Mouse (Mus musculus): ENCODE measurements around the gene Hbb-bh2. TPM values are rescaled to one million over a fixed set of nuclear protein-coding genes. Genes with fewer than 3 reads are reported as not detected.
"Not testable (repeated sequence)": the region's sequence is repeated elsewhere in the genome, so short reads cannot be mapped to it uniquely, and the experiment has no call there.

The Hbb-bh2 gene
- polyA plus RNA-seq, 1 experiment from 2014 or later = not detected

- Histone ChIP-seq H3K9ac (replicated peaks) (no peak overlapping the region; the same call in 1 of the 2 replicates), H3K9me3 (ENCODE audit: low read length) (no peaks in the 10 kb centered on the region), H3K4me1 (ENCODE audit: insufficient read depth) (peaks cover 3% of the 10 kb centered on the region; the same call in 1 of the 2 replicates), H3K27me3 (ENCODE audit: insufficient read depth, low read length) (no peaks in the 10 kb centered on the region), H3K4me2 (ENCODE audit: low read depth, low read length) (peak overlapping the region; percentile 20), H3K27ac (ENCODE audit: low read depth) (peak overlapping the region; percentile 90), H3K36me3 (replicated peaks; ENCODE audit: insufficient read depth, low read length) (no peaks in the 10 kb centered on the region), H3K4me3 (ENCODE audit: low read depth, low read length) (no peak overlapping the region)
- no peak; the same call in 1 of the 2 replicates for TF ChIP-seq EP300 (IDR thresholded peaks at IDR 0.05; ENCODE audit: low read depth)
- no peak for TF ChIP-seq CTCF (IDR thresholded peaks at IDR 0.05; ENCODE audit: low read depth)
- ATAC-seq (peak; percentile 9), DNase-seq (no peak)
- 41% methylated on average over 1 of the region's 1 CpGs for WGBS (ENCODE audit: insufficient replicate concordance)
Observed at GRCm38 (mm10) chr7:103809801-103810155, 30.5 kb downstream of the Hbb-bh2 start.

GRCm38 (mm10) chr7:103808971-103809800 lies 31.1 kb downstream of the Hbb-bh2 start:
- TF ChIP-seq CTCF (IDR thresholded peaks at IDR 0.05; ENCODE audit: low read depth) (no peak), EP300 (IDR thresholded peaks at IDR 0.05; ENCODE audit: low read depth) (peak; percentile 97)
- DNase-seq = no peak
- peak; percentile 12; the same call in 1 of the 2 replicates for ATAC-seq
- Histone ChIP-seq H3K4me1 (ENCODE audit: insufficient read depth) (peaks cover 3% of the 10 kb centered on the region; the same call in 1 of the 2 replicates), H3K27me3 (ENCODE audit: insufficient read depth, low read length) (no peaks in the 10 kb centered on the region), H3K9me3 (ENCODE audit: low read length) (no peaks in the 10 kb centered on the region), H3K27ac (ENCODE audit: low read depth) (peak overlapping the region; percentile 90), H3K36me3 (replicated peaks; ENCODE audit: insufficient read depth, low read length) (no peaks in the 10 kb centered on the region), H3K4me3 (ENCODE audit: low read depth, low read length) (no peak overlapping the region), H3K4me2 (ENCODE audit: low read depth, low read length) (peak overlapping the region; percentile 20; the same call in 1 of the 2 replicates), H3K9ac (replicated peaks) (no peak overlapping the region; the same call in 1 of the 2 replicates)
- 31% methylated on average over 5 of the region's 5 CpGs for WGBS (ENCODE audit: insufficient replicate concordance)

- 57% methylated on average over 2 of the region's 2 CpGs for WGBS (ENCODE audit: insufficient replicate concordance)
- not testable (repeated sequence) for H3K27me3 ChIP-seq (ENCODE audit: insufficient read depth, low read length); H3K9ac ChIP-seq (replicated peaks); H3K4me2 ChIP-seq (ENCODE audit: low read depth, low read length); DNase-seq; H3K9me3 ChIP-seq (ENCODE audit: low read length); ATAC-seq; H3K36me3 ChIP-seq (replicated peaks; ENCODE audit: insufficient read depth, low read length); H3K4me3 ChIP-seq (ENCODE audit: low read depth, low read length); H3K4me1 ChIP-seq (ENCODE audit: insufficient read depth)
- H3K27ac ChIP-seq (ENCODE audit: low read depth) = peak overlapping the region; percentile 68
- TF ChIP-seq EP300 (IDR thresholded peaks at IDR 0.05; ENCODE audit: low read depth) = peak; percentile 64; the same call in 1 of the 2 replicates
Observed at GRCm38 (mm10) chr7:103808120-103808519, 32.2 kb downstream of the Hbb-bh2 start.

- TF ChIP-seq CTCF (IDR thresholded peaks at IDR 0.05; ENCODE audit: low read depth) (peak; percentile 83), EP300 (IDR thresholded peaks at IDR 0.05; ENCODE audit: low read depth) (peak; percentile 51)
- ATAC-seq = no peak
- Histone ChIP-seq H3K4me3 (ENCODE audit: low read depth, low read length) (no peak overlapping the region), H3K27me3 (ENCODE audit: insufficient read depth, low read length) (no peaks in the 10 kb centered on the region), H3K4me2 (ENCODE audit: low read depth, low read length) (peak overlapping the region; percentile 23; the same call in 1 of the 2 replicates), H3K36me3 (replicated peaks; ENCODE audit: insufficient read depth, low read length) (no peaks in the 10 kb centered on the region), H3K9ac (replicated peaks) (no peak overlapping the region), H3K4me1 (ENCODE audit: insufficient read depth) (peaks cover 3% of the 10 kb centered on the region; the same call in 1 of the 2 replicates), H3K9me3 (ENCODE audit: low read length) (no peaks in the 10 kb centered on the region), H3K27ac (ENCODE audit: low read depth) (no peak overlapping the region; the same call in 1 of the 2 replicates)
- DNase-seq = no peak
- WGBS (ENCODE audit: insufficient replicate concordance) = 46% methylated on average over 1 of the region's 1 CpGs
Observed at GRCm38 (mm10) chr7:103806856-103807255, 33.5 kb downstream of the Hbb-bh2 start.

- H3K4me1 ChIP-seq (ENCODE audit: insufficient read depth) = no peaks in the 10 kb centered on the region
- H3K36me3 ChIP-seq (replicated peaks; ENCODE audit: insufficient read depth, low read length) = no peaks in the 10 kb centered on the region
- no peak overlapping the region for H3K4me3 ChIP-seq (ENCODE audit: low read depth, low read length)
- H3K4me2 ChIP-seq (ENCODE audit: low read depth, low read length) = no peak overlapping the region
- 17% methylated on average over 4 of the region's 4 CpGs for WGBS (ENCODE audit: insufficient replicate concordance)
- H3K9me3 ChIP-seq (ENCODE audit: low read length) = no peaks in the 10 kb centered on the region
- no peaks in the 10 kb centered on the region for H3K27me3 ChIP-seq (ENCODE audit: insufficient read depth, low read length)
- DNase-seq = peak; percentile 41
- TF ChIP-seq EP300 (IDR thresholded peaks at IDR 0.05; ENCODE audit: low read depth) = peak; percentile 83
- peak; percentile 55 for TF ChIP-seq CTCF (IDR thresholded peaks at IDR 0.05; ENCODE audit: low read depth)
- ATAC-seq = peak; percentile 86
- no peak overlapping the region for H3K9ac ChIP-seq (replicated peaks)
- no peak overlapping the region for H3K27ac ChIP-seq (ENCODE audit: low read depth)
Observed at GRCm38 (mm10) chr7:103792669-103793388, 47.5 kb downstream of the Hbb-bh2 start.

GRCm38 (mm10) chr7:103791721-103792120 lies 48.6 kb downstream of the Hbb-bh2 start, which contains the start of gene Olfr67:
TSS of gene Olfr67 (minus strand) at chr7:103791821.
- 75% methylated on average over 3 of the region's 3 CpGs for WGBS (ENCODE audit: insufficient replicate concordance)
- Histone ChIP-seq H3K4me3 (ENCODE audit: low read depth, low read length) (no peak within 1 kb of the TSS), H3K4me2 (ENCODE audit: low read depth, low read length) (no peak within 1 kb of the TSS), H3K27ac (ENCODE audit: low read depth) (no peak within 1 kb of the TSS), H3K27me3 (ENCODE audit: insufficient read depth, low read length) (no peaks in the 10 kb centered on the region), H3K9me3 (ENCODE audit: low read length) (no peaks in the 10 kb centered on the region), H3K9ac (replicated peaks) (no peak within 1 kb of the TSS), H3K4me1 (ENCODE audit: insufficient read depth) (no peaks in the 10 kb centered on the region), H3K36me3 (replicated peaks; ENCODE audit: insufficient read depth, low read length) (no peaks in the 10 kb centered on the region)
- DNase-seq (no peak), ATAC-seq (no peak)
- TF ChIP-seq EP300 (IDR thresholded peaks at IDR 0.05; ENCODE audit: low read depth) (no peak), CTCF (IDR thresholded peaks at IDR 0.05; ENCODE audit: low read depth) (no peak)

Other genes with a start within 250 kb of the Hbb-bh2 start
- not detected in 2 replicates for gene Olfr619, start 239.9 kb downstream of the Hbb-bh2 start, polyA plus RNA-seq (2015; fragmentation: Nextera tagmentation; extraction: Ambion mirVana)
- not detected in 2 replicates for gene Olfr620, start 228.0 kb downstream of the Hbb-bh2 start, polyA plus RNA-seq (2015; fragmentation: Nextera tagmentation; extraction: Ambion mirVana)
- not detected in 2 replicates for gene Olfr622, start 197.8 kb downstream of the Hbb-bh2 start, polyA plus RNA-seq (2015; fragmentation: Nextera tagmentation; extraction: Ambion mirVana)
- not detected in 2 replicates for gene Olfr623, start 176.8 kb downstream of the Hbb-bh2 start, polyA plus RNA-seq (2015; fragmentation: Nextera tagmentation; extraction: Ambion mirVana)
- 0.01 TPM in 1 of 2 replicates, not detected in the other for gene Olfr624, start 169.3 kb downstream of the Hbb-bh2 start, polyA plus RNA-seq (2015; fragmentation: Nextera tagmentation; extraction: Ambion mirVana)
- not detected in 2 replicates for gene Olfr625-ps1, start 157.8 kb downstream of the Hbb-bh2 start, polyA plus RNA-seq (2015; fragmentation: Nextera tagmentation; extraction: Ambion mirVana)
- gene Olfr243, start 125.8 kb downstream of the Hbb-bh2 start, polyA plus RNA-seq (2015; fragmentation: Nextera tagmentation; extraction: Ambion mirVana) = not detected in 2 replicates
- not detected in 2 replicates for gene Olfr628, start 110.1 kb downstream of the Hbb-bh2 start, polyA plus RNA-seq (2015; fragmentation: Nextera tagmentation; extraction: Ambion mirVana)
- gene Olfr629, start 95.6 kb downstream of the Hbb-bh2 start, polyA plus RNA-seq (2015; fragmentation: Nextera tagmentation; extraction: Ambion mirVana) = 0.07 and 0.09 TPM in 2 replicates
- not detected in 2 replicates for gene Olfr630, start 83.2 kb downstream of the Hbb-bh2 start, polyA plus RNA-seq (2015; fragmentation: Nextera tagmentation; extraction: Ambion mirVana)
- gene Olfr69, start 68.9 kb downstream of the Hbb-bh2 start, polyA plus RNA-seq (2015; fragmentation: Nextera tagmentation; extraction: Ambion mirVana) = 0.04 TPM in 1 of 2 replicates, not detected in the other
- gene Olfr68, start 60.8 kb downstream of the Hbb-bh2 start, polyA plus RNA-seq (2015; fragmentation: Nextera tagmentation; extraction: Ambion mirVana) = not detected in 2 replicates
- 0.02 TPM in 1 of 2 replicates, not detected in the other for gene Olfr67, start 48.7 kb downstream of the Hbb-bh2 start, polyA plus RNA-seq (2015; fragmentation: Nextera tagmentation; extraction: Ambion mirVana)
- 16,738 and 17,184 TPM in 2 replicates for gene Hbb-bt, start 26.5 kb downstream of the Hbb-bh2 start, polyA plus RNA-seq (2015; fragmentation: Nextera tagmentation; extraction: Ambion mirVana)
- gene Hbb-bs, start 12.4 kb downstream of the Hbb-bh2 start, polyA plus RNA-seq (2015; fragmentation: Nextera tagmentation; extraction: Ambion mirVana) = 51,353 and 55,260 TPM in 2 replicates
- 1.8 and 2.5 TPM in 2 replicates for gene Hbb-bh1, start 2.6 kb upstream of the Hbb-bh2 start, polyA plus RNA-seq (2015; fragmentation: Nextera tagmentation; extraction: Ambion mirVana)
- gene Hbb-y, start 12.7 kb upstream of the Hbb-bh2 start, polyA plus RNA-seq (2015; fragmentation: Nextera tagmentation; extraction: Ambion mirVana) = 5.5 and 5.6 TPM in 2 replicates
- gene Olfr66, start 45.7 kb upstream of the Hbb-bh2 start, polyA plus RNA-seq (2015; fragmentation: Nextera tagmentation; extraction: Ambion mirVana) = not detected in 2 replicates
- gene Olfr64, start 54.0 kb upstream of the Hbb-bh2 start, polyA plus RNA-seq (2015; fragmentation: Nextera tagmentation; extraction: Ambion mirVana) = not detected in 2 replicates
- not detected in 2 replicates for gene Olfr65, start 63.0 kb upstream of the Hbb-bh2 start, polyA plus RNA-seq (2015; fragmentation: Nextera tagmentation; extraction: Ambion mirVana)
- gene Olfr631, start 88.3 kb upstream of the Hbb-bh2 start, polyA plus RNA-seq (2015; fragmentation: Nextera tagmentation; extraction: Ambion mirVana) = not detected in 2 replicates
- 0.06 TPM in 1 of 2 replicates, not detected in the other for gene Olfr632, start 93.8 kb upstream of the Hbb-bh2 start, polyA plus RNA-seq (2015; fragmentation: Nextera tagmentation; extraction: Ambion mirVana)
- not detected in 2 replicates for gene Olfr633, start 103.9 kb upstream of the Hbb-bh2 start, polyA plus RNA-seq (2015; fragmentation: Nextera tagmentation; extraction: Ambion mirVana)
- not detected in 2 replicates for gene Olfr635, start 130.6 kb upstream of the Hbb-bh2 start, polyA plus RNA-seq (2015; fragmentation: Nextera tagmentation; extraction: Ambion mirVana)
- gene Olfr638, start 158.2 kb upstream of the Hbb-bh2 start, polyA plus RNA-seq (2015; fragmentation: Nextera tagmentation; extraction: Ambion mirVana) = not detected in 2 replicates
- not detected in 2 replicates for gene Olfr639, start 176.8 kb upstream of the Hbb-bh2 start, polyA plus RNA-seq (2015; fragmentation: Nextera tagmentation; extraction: Ambion mirVana)
- gene Olfr640, start 185.1 kb upstream of the Hbb-bh2 start, polyA plus RNA-seq (2015; fragmentation: Nextera tagmentation; extraction: Ambion mirVana) = not detected in 2 replicates
- gene Olfr641, start 194.9 kb upstream of the Hbb-bh2 start, polyA plus RNA-seq (2015; fragmentation: Nextera tagmentation; extraction: Ambion mirVana) = not detected in 2 replicates
- gene Olfr642, start 212.1 kb upstream of the Hbb-bh2 start, polyA plus RNA-seq (2015; fragmentation: Nextera tagmentation; extraction: Ambion mirVana) = not detected in 2 replicates
- not detected in 2 replicates for gene 4930516K23Rik, start 220.9 kb upstream of the Hbb-bh2 start, polyA plus RNA-seq (2015; fragmentation: Nextera tagmentation; extraction: Ambion mirVana)
- not detected in 2 replicates for gene Olfr644, start 231.3 kb upstream of the Hbb-bh2 start, polyA plus RNA-seq (2015; fragmentation: Nextera tagmentation; extraction: Ambion mirVana)
- not detected in 2 replicates for gene Olfr645, start 244.9 kb upstream of the Hbb-bh2 start, polyA plus RNA-seq (2015; fragmentation: Nextera tagmentation; extraction: Ambion mirVana)